Mouse (Mus musculus) ovary, adult 2 months (tissue): Measurements from ENCODE around the gene Olfr541. TPM values are rescaled to one million over a fixed set of nuclear protein-coding genes. Genes with fewer than 3 reads are reported as not detected.

Experiments
- polyA plus RNA-seq: library from polyadenylated mRNA; depleted of rRNA; stranded (reverse); fragments of >200 nt; gene quantifications from 2 replicates; pipeline ENCODE4 v1.2.3, GENCODE M21; 2012; rRNA removed

Gene Olfr541
- polyA plus RNA-seq = not detected in 2 replicates

GRCm38 (mm10) chr7:140696967-140697366 lies at the start of gene Olfr541:
Olfr541 (plus strand) TSS chr7:140697267.

GRCm38 (mm10) chr7:140659630-140660029 lies 37.4 kb upstream of the Olfr541 start, which contains the start of gene Olfr539:
Olfr539 (plus strand) TSS chr7:140659930.

GRCm38 (mm10) chr7:140681651-140682050 lies 15.4 kb upstream of the Olfr541 start, which contains the start of gene Olfr45:
Olfr45 (plus strand) TSS chr7:140681951.

Other genes starting within 250 kb of the Olfr541 start
- gene Olfr533, start 233.9 kb upstream of the Olfr541 start, polyA plus RNA-seq = not detected in 2 replicates
- gene Olfr535, start 213.1 kb upstream of the Olfr541 start, polyA plus RNA-seq = not detected in 2 replicates
- gene Olfr536, start 189.9 kb upstream of the Olfr541 start, polyA plus RNA-seq = not detected in 2 replicates
- not detected in 2 replicates for gene Olfr538, start 129.4 kb upstream of the Olfr541 start, polyA plus RNA-seq
- not detected in 2 replicates for gene Olfr46, start 96.0 kb upstream of the Olfr541 start, polyA plus RNA-seq
- gene Olfr61, start 68.3 kb upstream of the Olfr541 start, polyA plus RNA-seq = not detected in 2 replicates
- not detected in 2 replicates for gene Olfr53, start 50.8 kb upstream of the Olfr541 start, polyA plus RNA-seq
- not detected in 2 replicates for gene Olfr539, start 37.3 kb upstream of the Olfr541 start, polyA plus RNA-seq
- not detected in 2 replicates for gene Olfr45, start 15.3 kb upstream of the Olfr541 start, polyA plus RNA-seq
- gene Cyp2e1, start 66.5 kb downstream of the Olfr541 start, polyA plus RNA-seq = 8.3 and 9.5 TPM in 2 replicates
- gene Syce1, start 90.6 kb downstream of the Olfr541 start, polyA plus RNA-seq = 0.14 and 0.26 TPM in 2 replicates
- 0.12 and 0.23 TPM in 2 replicates for gene Zfp941, start 124.9 kb downstream of the Olfr541 start, polyA plus RNA-seq
- gene Urah, start 137.8 kb downstream of the Olfr541 start, polyA plus RNA-seq = 22.0 and 24.3 TPM in 2 replicates
- 5.0 and 5.1 TPM in 2 replicates for gene Scgb1c1, start 148.3 kb downstream of the Olfr541 start, polyA plus RNA-seq
- 0.28 and 0.41 TPM in 2 replicates for gene Odf3, start 150.5 kb downstream of the Olfr541 start, polyA plus RNA-seq
- not detected in 2 replicates for gene Gm45785, start 159.1 kb downstream of the Olfr541 start, polyA plus RNA-seq
- gene Ric8a, start 159.7 kb downstream of the Olfr541 start, polyA plus RNA-seq = 136 and 146 TPM in 2 replicates
- gene Bet1l, start 160.3 kb downstream of the Olfr541 start, polyA plus RNA-seq = 27.1 and 32.9 TPM in 2 replicates
- 62.6 and 66.1 TPM in 2 replicates for gene Psmd13, start 184.7 kb downstream of the Olfr541 start, polyA plus RNA-seq
- 31.6 and 44.1 TPM in 2 replicates for gene Sirt3, start 185.0 kb downstream of the Olfr541 start, polyA plus RNA-seq
- gene Cox8b, start 203.2 kb downstream of the Olfr541 start, polyA plus RNA-seq = 4.1 and 5.5 TPM in 2 replicates
- gene Nlrp6, start 223.6 kb downstream of the Olfr541 start, polyA plus RNA-seq = 1.4 and 1.6 TPM in 2 replicates
- 61.1 and 72.6 TPM in 2 replicates for gene Pgghg, start 244.1 kb downstream of the Olfr541 start, polyA plus RNA-seq